8 mouse cellular contexts compared by ENCODE assay signal in the genomic region with DNA sequence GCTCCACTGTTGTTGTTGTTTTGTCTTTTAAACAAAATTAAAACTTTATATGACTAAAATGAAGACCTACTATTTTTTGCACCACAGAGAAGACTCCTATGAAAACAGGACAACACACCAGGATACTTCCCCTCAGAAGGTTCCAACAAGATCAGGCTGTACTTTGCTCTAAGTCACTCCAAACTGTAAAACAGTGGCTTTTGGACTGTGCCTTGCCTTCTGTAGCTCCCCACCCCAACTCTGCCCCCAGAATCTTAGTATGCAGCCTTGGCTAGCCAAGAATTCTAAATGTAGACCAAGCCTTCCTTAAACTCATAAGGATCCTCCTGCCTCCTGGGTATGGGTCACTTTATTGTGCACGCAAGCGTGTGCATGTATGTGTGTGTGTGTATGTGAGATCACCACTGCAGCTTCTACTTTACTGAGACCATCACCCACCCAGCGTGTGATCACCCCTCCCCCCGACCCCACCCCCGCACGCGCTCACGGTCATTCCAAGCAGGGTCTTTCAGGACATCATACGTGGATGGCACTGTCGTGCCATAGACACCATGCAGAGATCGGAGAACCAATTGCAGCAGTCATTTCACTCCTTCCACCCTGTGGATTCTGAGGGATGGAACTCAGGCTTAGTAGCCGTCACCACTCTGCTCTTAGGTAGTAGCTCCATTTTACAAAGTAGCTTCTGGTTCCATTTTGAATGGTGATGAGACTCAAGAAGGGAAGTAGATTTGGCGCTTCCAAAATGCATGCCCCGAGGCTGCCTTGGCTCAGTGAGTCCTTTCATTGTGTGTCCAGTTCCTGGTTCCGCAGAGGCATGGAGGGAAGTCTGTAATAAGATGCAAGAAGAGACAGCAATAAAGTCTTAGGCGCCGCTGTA. TPM values are rescaled to one million over a fixed set of nuclear protein-coding genes. Genes with fewer than 3 reads are reported as not detected.
DNase-seq lines count a peak whose midpoint lies in the region; ATAC-seq and TF ChIP-seq lines count a peak whose summit lies in the region.

No protein-coding gene starts in this region.

- no peaks in the 10 kb centered on the region for H3K36me3 ChIP-seq in kidney, embryonic 15.5 days
- H3K36me3 ChIP-seq in heart, embryonic 16.5 days (ENCODE audit: control insufficient read depth, insufficient read depth) = no peaks in the 10 kb centered on the region
- H3K36me3 ChIP-seq in liver, postnatal 0 days (replicated peaks; ENCODE audit: insufficient read depth, low read length) = no peaks in the 10 kb centered on the region
- H3K36me3 ChIP-seq in stomach, postnatal 0 days (ENCODE audit: control insufficient read depth, insufficient read depth, low read length) = no peaks in the 10 kb centered on the region

- peak overlapping the region; percentile 93 for H3K9ac ChIP-seq in kidney, embryonic 15.5 days
- peak overlapping the region; percentile 95 for H3K9ac ChIP-seq in heart, embryonic 16.5 days (ENCODE audit: low read length)
- H3K9ac ChIP-seq in liver, postnatal 0 days (replicated peaks) = peak overlapping the region; percentile 98
- peak overlapping the region; percentile 94 for H3K9ac ChIP-seq in stomach, postnatal 0 days (ENCODE audit: low read length)

- H3K4me2 ChIP-seq in kidney, embryonic 15.5 days = peak overlapping the region; percentile 91
- peak overlapping the region; percentile 96 for H3K4me2 ChIP-seq in heart, embryonic 16.5 days (ENCODE audit: low read depth, low read length)
- H3K4me2 ChIP-seq in liver, postnatal 0 days (ENCODE audit: low read depth, low read length) = peak overlapping the region; percentile 80
- H3K4me2 ChIP-seq in stomach, postnatal 0 days (replicated peaks; ENCODE audit: low read depth) = peak overlapping the region; percentile 97

- no peak for TF ChIP-seq EP300 in liver, postnatal 0 days (IDR thresholded peaks at IDR 0.05; ENCODE audit: low read depth)
- TF ChIP-seq EP300 in stomach, postnatal 0 days (optimal IDR thresholded peaks at IDR 0.05) = no peak

- no peak; the same call in 1 of the 2 replicates for ATAC-seq in kidney, embryonic 15.5 days (replicated peaks; ENCODE audit: low FRiP score)
- no peak for ATAC-seq in heart, embryonic 16.5 days (replicated peaks; ENCODE audit: extremely low read depth, insufficient read depth, low FRiP score)
- ATAC-seq in liver, postnatal 0 days = 0 out of 2 replicates have a peak, but pooled peaks have one; percentile 0
- ATAC-seq in stomach, postnatal 0 days (ENCODE audit: low FRiP score, low TSS enrichment) = no peak

- H3K4me3 ChIP-seq in kidney, embryonic 15.5 days (replicated peaks) = peak overlapping the region; percentile 91
- peak overlapping the region; percentile 93 for H3K4me3 ChIP-seq in brown adipose tissue, adult 24 weeks (ENCODE audit: insufficient read depth, low read depth, low read length)
- H3K4me3 ChIP-seq in heart, embryonic 16.5 days (ENCODE audit: low read length) = peak overlapping the region; percentile 89
- peak overlapping the region; percentile 78 for H3K4me3 ChIP-seq in liver, postnatal 0 days (ENCODE audit: low read depth, low read length)
- peak overlapping the region; percentile 76 for H3K4me3 ChIP-seq in stomach, postnatal 0 days (ENCODE audit: low read depth, low read length)

- H3K27ac ChIP-seq in kidney, embryonic 15.5 days = peak overlapping the region; percentile 92
- 0 out of 2 replicates have a peak overlapping the region, but pooled peaks have one; percentile 28 for H3K27ac ChIP-seq in brown adipose tissue, adult 24 weeks (replicated peaks; ENCODE audit: low read depth, low read length)
- H3K27ac ChIP-seq in heart, embryonic 16.5 days (ENCODE audit: low read length) = peak overlapping the region; percentile 79
- H3K27ac ChIP-seq in liver, postnatal 0 days (ENCODE audit: low read depth) = peak overlapping the region; percentile 94
- peak overlapping the region; percentile 93 for H3K27ac ChIP-seq in stomach, postnatal 0 days (replicated peaks)

- H3K27me3 ChIP-seq in kidney, embryonic 15.5 days = no peaks in the 10 kb centered on the region
- no peaks in the 10 kb centered on the region for H3K27me3 ChIP-seq in heart, embryonic 16.5 days (ENCODE audit: control insufficient read depth, insufficient read depth, low read length)
- no peaks in the 10 kb centered on the region for H3K27me3 ChIP-seq in liver, postnatal 0 days (ENCODE audit: insufficient read depth, low read length)
- H3K27me3 ChIP-seq in stomach, postnatal 0 days (ENCODE audit: control insufficient read depth, insufficient read depth, low read length) = no peaks in the 10 kb centered on the region

- WGBS in kidney, embryonic 15.5 days = 4% methylated on average over 17 of the region's 17 CpGs
- WGBS in heart, embryonic 16.5 days = 8% methylated on average over 17 of the region's 17 CpGs
- WGBS in liver, postnatal 0 days (ENCODE audit: insufficient replicate concordance) = 4% methylated on average over 17 of the region's 17 CpGs
- WGBS in stomach, postnatal 0 days = 10% methylated on average over 17 of the region's 17 CpGs

- H3K4me1 ChIP-seq in kidney, embryonic 15.5 days = peaks cover 47% of the 10 kb centered on the region
- H3K4me1 ChIP-seq in brown adipose tissue, adult 24 weeks (ENCODE audit: control insufficient read depth, insufficient read depth, insufficient read length, low read length) = peaks cover 22% of the 10 kb centered on the region
- peaks cover 24% of the 10 kb centered on the region for H3K4me1 ChIP-seq in heart, embryonic 16.5 days (ENCODE audit: control insufficient read depth, insufficient read depth, low read length)
- peaks cover 33% of the 10 kb centered on the region for H3K4me1 ChIP-seq in liver, postnatal 0 days (ENCODE audit: insufficient read depth)
- H3K4me1 ChIP-seq in stomach, postnatal 0 days (replicated peaks; ENCODE audit: control insufficient read depth, insufficient read depth) = peaks cover 10% of the 10 kb centered on the region; the same call in 1 of the 2 replicates

- no peaks in the 10 kb centered on the region for H3K9me3 ChIP-seq in kidney, embryonic 15.5 days (replicated peaks)
- no peaks in the 10 kb centered on the region for H3K9me3 ChIP-seq in heart, embryonic 16.5 days (replicated peaks; ENCODE audit: control insufficient read depth, low read length)
- no peaks in the 10 kb centered on the region for H3K9me3 ChIP-seq in liver, postnatal 0 days (ENCODE audit: low read length)
- H3K9me3 ChIP-seq in stomach, postnatal 0 days (ENCODE audit: control insufficient read depth, low read length) = no peaks in the 10 kb centered on the region

- no peak for TF ChIP-seq CTCF in liver, postnatal 0 days (IDR thresholded peaks at IDR 0.05; ENCODE audit: low read depth)
- TF ChIP-seq CTCF in stomach, postnatal 0 days (IDR thresholded peaks at IDR 0.05; ENCODE audit: low read depth) = no peak

- DNase-seq in kidney, postnatal 10 days = no peak
- peak; percentile 36 for DNase-seq in liver, postnatal 0 days
- no peak for DNase-seq in stomach, postnatal 0 days (ENCODE audit: low spot score)
- no peak for DNase-seq in layer of hippocampus, adult 18-20 months (ENCODE audit: low spot score in 2 of 2)
- DNase-seq in gastrocnemius, adult 18-20 months (ENCODE audit: low spot score) = no peak

RNA-seq across cellular contexts. Expression of a gene that starts 13.3 kb away (rescaled TPM):
- 37.3 and 37.5 TPM in 2 replicates for polyA plus RNA-seq in kidney, embryonic 15.5 days (2015; fragmentation: Nextera tagmentation; extraction: Ambion mirVana)
- polyA plus RNA-seq in brown adipose tissue, adult 24 weeks (2012; ENCODE audit: insufficient read depth, insufficient read length, missing spikeins) = 57.6 and 60.6 TPM in 2 replicates
- polyA plus RNA-seq in heart, embryonic 16.5 days (2015; fragmentation: Nextera tagmentation; extraction: Ambion mirVana) = 11.8 and 29.2 TPM in 2 replicates
- 17.2 and 18.6 TPM in 2 replicates for polyA plus RNA-seq in liver, postnatal 0 days (2015; fragmentation: Nextera tagmentation; extraction: Ambion mirVana)
- 30.8 and 32.6 TPM in 2 replicates for polyA plus RNA-seq in stomach, postnatal 0 days (2015; fragmentation: Nextera tagmentation; extraction: Ambion mirVana)
- total RNA-seq in layer of hippocampus, adult 18-20 months (2021) = 10 to 100 TPM; 80.7 to 84.1 TPM
- 10 to 100 TPM; 38.3 to 39.1 TPM for total RNA-seq in gastrocnemius, adult 18-20 months (2021)

RNA-seq across cellular contexts. Expression of a gene that starts 13.4 kb away (rescaled TPM):
- 233 and 259 TPM in 2 replicates for polyA plus RNA-seq in kidney, embryonic 15.5 days (2015; fragmentation: Nextera tagmentation; extraction: Ambion mirVana)
- 216 and 235 TPM in 2 replicates for polyA plus RNA-seq in brown adipose tissue, adult 24 weeks (2012; ENCODE audit: insufficient read depth, insufficient read length, missing spikeins)
- 261 and 264 TPM in 2 replicates for polyA plus RNA-seq in heart, embryonic 16.5 days (2015; fragmentation: Nextera tagmentation; extraction: Ambion mirVana)
- 154 and 172 TPM in 2 replicates for polyA plus RNA-seq in liver, postnatal 0 days (2015; fragmentation: Nextera tagmentation; extraction: Ambion mirVana)
- polyA plus RNA-seq in stomach, postnatal 0 days (2015; fragmentation: Nextera tagmentation; extraction: Ambion mirVana) = 211 and 220 TPM in 2 replicates
- 100 to 1,000 TPM; 486 to 498 TPM for total RNA-seq in layer of hippocampus, adult 18-20 months (2021)
- total RNA-seq in gastrocnemius, adult 18-20 months (2021) = 100 to 1,000 TPM; 521 to 604 TPM

RNA-seq across cellular contexts. Expression of a gene that starts 14.4 kb away (rescaled TPM):
- polyA plus RNA-seq in kidney, embryonic 15.5 days (2015; fragmentation: Nextera tagmentation; extraction: Ambion mirVana) = 1.4 and 1.9 TPM in 2 replicates
- 27.5 and 45.3 TPM in 2 replicates for polyA plus RNA-seq in brown adipose tissue, adult 24 weeks (2012; ENCODE audit: insufficient read depth, insufficient read length, missing spikeins)
- polyA plus RNA-seq in heart, embryonic 16.5 days (2015; fragmentation: Nextera tagmentation; extraction: Ambion mirVana) = 1.5 and 2.3 TPM in 2 replicates
- polyA plus RNA-seq in liver, postnatal 0 days (2015; fragmentation: Nextera tagmentation; extraction: Ambion mirVana) = 0.68 and 0.89 TPM in 2 replicates
- polyA plus RNA-seq in stomach, postnatal 0 days (2015; fragmentation: Nextera tagmentation; extraction: Ambion mirVana) = 13.2 and 13.8 TPM in 2 replicates
- 1 to 10 TPM; 6.8 to 7.1 TPM for total RNA-seq in layer of hippocampus, adult 18-20 months (2021)
- 1 to 10 TPM in 1 of 2 experiments, under 1 TPM in 1; 0.89 to 2.7 TPM for total RNA-seq in gastrocnemius, adult 18-20 months (2021)

RNA-seq across cellular contexts. Expression of a gene that starts 49.8 kb away (rescaled TPM):
- 19.3 and 20.0 TPM in 2 replicates for polyA plus RNA-seq in kidney, embryonic 15.5 days (2015; fragmentation: Nextera tagmentation; extraction: Ambion mirVana)
- 3.0 and 6.3 TPM in 2 replicates for polyA plus RNA-seq in brown adipose tissue, adult 24 weeks (2012; ENCODE audit: insufficient read depth, insufficient read length, missing spikeins)
- polyA plus RNA-seq in heart, embryonic 16.5 days (2015; fragmentation: Nextera tagmentation; extraction: Ambion mirVana) = 9.4 and 9.6 TPM in 2 replicates
- 5.0 and 5.1 TPM in 2 replicates for polyA plus RNA-seq in liver, postnatal 0 days (2015; fragmentation: Nextera tagmentation; extraction: Ambion mirVana)
- polyA plus RNA-seq in stomach, postnatal 0 days (2015; fragmentation: Nextera tagmentation; extraction: Ambion mirVana) = 6.1 and 6.2 TPM in 2 replicates
- 10 to 100 TPM; 14.1 to 15.7 TPM for total RNA-seq in layer of hippocampus, adult 18-20 months (2021)
- 1 to 10 TPM; 2.4 to 2.7 TPM for total RNA-seq in gastrocnemius, adult 18-20 months (2021)

Comparison
In these comparisons a context has a peak if more than half of its experiments do, and no peak if none do; other contexts are left out.
1. H3K27ac ChIP-seq: peak in every context shown above with its lines; median percentile 94 in liver, postnatal 0 days; 93 in stomach, postnatal 0 days; 92 in kidney, embryonic 15.5 days; 79 in heart, embryonic 16.5 days; 28 in brown adipose tissue, adult 24 weeks.